Mouse (Mus musculus): ENCODE results near the gene Flvcr1. TPM values are rescaled to one million over a fixed set of nuclear protein-coding genes. Genes with fewer than 3 reads are reported as not detected.
"Not testable (repeated sequence)": the region's sequence is repeated elsewhere in the genome, so short reads cannot be mapped to it uniquely, and the experiment has no call there.

The Flvcr1 gene
- total and polyA plus RNA-seq, 2 experiments = 2.7 to 4.1 TPM

- WGBS = 3% methylated on average over 69 of the region's 69 CpGs
- H3K4me1 ChIP-seq (ENCODE audit: control insufficient read depth, insufficient read depth, low read length) = peaks cover 7% of the 10 kb centered on the region
- H3K79me2 ChIP-seq (ENCODE audit: control insufficient read depth, insufficient read depth, low read length) = no peaks in the 10 kb centered on the region; the same call in 1 of the 2 replicates
- H3K27ac ChIP-seq (replicated peaks; ENCODE audit: insufficient read depth, low read depth, low read length) = no peak overlapping the region
- TF ChIP-seq CTCF (IDR thresholded peaks at IDR 0.05; ENCODE audit: low read depth, low read length) = no peak
- no peak for TF ChIP-seq POLR2A (IDR thresholded peaks at IDR 0.05; ENCODE audit: extremely low read depth, insufficient read depth, low read length)
- H3K4me3 ChIP-seq (ENCODE audit: insufficient read depth, low read depth, low read length) = peak overlapping the region; percentile 61
- peaks cover 1% of the 10 kb centered on the region; the same call in 1 of the 2 replicates for H3K36me3 ChIP-seq (ENCODE audit: control insufficient read depth, insufficient read depth, low read length)
- no peaks in the 10 kb centered on the region for H3K27me3 ChIP-seq (ENCODE audit: control insufficient read depth, insufficient read depth, low read length)
- H3K9ac ChIP-seq (ENCODE audit: low read depth, low read length) = peak overlapping the region; percentile 63
- peak; percentile 29 for DNase-seq (ENCODE audit: extremely low read depth, low read depth, low spot score)
These were observed 644 bp downstream of the Flvcr1 start for GRCm38 (mm10) chr1:191025016-191026012.

- 92% methylated on average over 6 of the region's 6 CpGs for WGBS
- not testable (repeated sequence) for H3K27ac ChIP-seq (replicated peaks; ENCODE audit: insufficient read depth, low read depth, low read length)
These were observed 2.2 kb downstream of the Flvcr1 start for GRCm38 (mm10) chr1:191023806-191024205.

GRCm38 (mm10) chr1:191023140-191023539, 2.8 kb downstream of the Flvcr1 start:
- Histone ChIP-seq H3K4me3 (ENCODE audit: insufficient read depth, low read depth, low read length) (no peak overlapping the region), H3K36me3 (ENCODE audit: control insufficient read depth, insufficient read depth, low read length) (peaks cover 1% of the 10 kb centered on the region; the same call in 1 of the 2 replicates), H3K79me2 (ENCODE audit: control insufficient read depth, insufficient read depth, low read length) (no peaks in the 10 kb centered on the region; the same call in 1 of the 2 replicates), H3K27me3 (ENCODE audit: control insufficient read depth, insufficient read depth, low read length) (no peaks in the 10 kb centered on the region), H3K9ac (ENCODE audit: low read depth, low read length) (no peak overlapping the region), H3K4me1 (ENCODE audit: control insufficient read depth, insufficient read depth, low read length) (peaks cover 7% of the 10 kb centered on the region), H3K27ac (replicated peaks; ENCODE audit: insufficient read depth, low read depth, low read length) (no peak overlapping the region)
- peak; percentile 15 for DNase-seq (ENCODE audit: extremely low read depth, low read depth, low spot score)
- TF ChIP-seq CTCF (IDR thresholded peaks at IDR 0.05; ENCODE audit: low read depth, low read length) = no peak
- TF ChIP-seq POLR2A (IDR thresholded peaks at IDR 0.05; ENCODE audit: extremely low read depth, insufficient read depth, low read length) = no peak
- 76% methylated on average over 2 of the region's 2 CpGs for WGBS

More at GRCm38 (mm10) chr1:191023806-191024205, 2.2 kb downstream of the Flvcr1 start:
- not testable (repeated sequence) for DNase-seq (ENCODE audit: extremely low read depth, low read depth, low spot score); H3K79me2 ChIP-seq (ENCODE audit: control insufficient read depth, insufficient read depth, low read length); H3K4me1 ChIP-seq (ENCODE audit: control insufficient read depth, insufficient read depth, low read length); H3K4me3 ChIP-seq (ENCODE audit: insufficient read depth, low read depth, low read length); H3K36me3 ChIP-seq (ENCODE audit: control insufficient read depth, insufficient read depth, low read length); H3K27me3 ChIP-seq (ENCODE audit: control insufficient read depth, insufficient read depth, low read length); H3K9ac ChIP-seq (ENCODE audit: low read depth, low read length)

- no peaks in the 10 kb centered on the region for H3K27me3 ChIP-seq (ENCODE audit: control insufficient read depth, insufficient read depth, low read length)
- no peaks in the 10 kb centered on the region; the same call in 1 of the 2 replicates for H3K79me2 ChIP-seq (ENCODE audit: control insufficient read depth, insufficient read depth, low read length)
- WGBS = 88% methylated on average over 7 of the region's 7 CpGs
- H3K27ac ChIP-seq (replicated peaks; ENCODE audit: insufficient read depth, low read depth, low read length) = no peak overlapping the region
- peaks cover 1% of the 10 kb centered on the region; the same call in 1 of the 2 replicates for H3K36me3 ChIP-seq (ENCODE audit: control insufficient read depth, insufficient read depth, low read length)
- peaks cover 7% of the 10 kb centered on the region for H3K4me1 ChIP-seq (ENCODE audit: control insufficient read depth, insufficient read depth, low read length)
- no peak overlapping the region for H3K4me3 ChIP-seq (ENCODE audit: insufficient read depth, low read depth, low read length)
- DNase-seq (ENCODE audit: extremely low read depth, low read depth, low spot score) = no peak
- H3K9ac ChIP-seq (ENCODE audit: low read depth, low read length) = no peak overlapping the region
- no peak for TF ChIP-seq POLR2A (IDR thresholded peaks at IDR 0.05; ENCODE audit: extremely low read depth, insufficient read depth, low read length)
- no peak for TF ChIP-seq CTCF (IDR thresholded peaks at IDR 0.05; ENCODE audit: low read depth, low read length)
These were observed 4.9 kb downstream of the Flvcr1 start for GRCm38 (mm10) chr1:191021016-191021415.

GRCm38 (mm10) chr1:191020217-191020924, 5.6 kb downstream of the Flvcr1 start:
- TF ChIP-seq POLR2A (IDR thresholded peaks at IDR 0.05; ENCODE audit: extremely low read depth, insufficient read depth, low read length) (no peak), CTCF (IDR thresholded peaks at IDR 0.05; ENCODE audit: low read depth, low read length) (no peak)
- peaks cover 5% of the 10 kb centered on the region for H3K4me1 ChIP-seq (ENCODE audit: control insufficient read depth, insufficient read depth, low read length)
- no peak for DNase-seq (ENCODE audit: extremely low read depth, low read depth, low spot score)
- 86% methylated on average over 3 of the region's 3 CpGs for WGBS
- H3K36me3 ChIP-seq (ENCODE audit: control insufficient read depth, insufficient read depth, low read length) = peaks cover 1% of the 10 kb centered on the region; the same call in 1 of the 2 replicates
- H3K27ac ChIP-seq (replicated peaks; ENCODE audit: insufficient read depth, low read depth, low read length) = no peak overlapping the region
- H3K79me2 ChIP-seq (ENCODE audit: control insufficient read depth, insufficient read depth, low read length) = no peaks in the 10 kb centered on the region; the same call in 1 of the 2 replicates
- no peak overlapping the region for H3K4me3 ChIP-seq (ENCODE audit: insufficient read depth, low read depth, low read length)
- no peaks in the 10 kb centered on the region for H3K27me3 ChIP-seq (ENCODE audit: control insufficient read depth, insufficient read depth, low read length)
- H3K9ac ChIP-seq (ENCODE audit: low read depth, low read length) = no peak overlapping the region

Data from liver, adult 2 months (tissue).